Mouse (Mus musculus): ENCODE results near the gene Pcbd1.

Gene Pcbd1

GRCm38 (mm10) chr10:61089170-61090142, at the start of gene Pcbd1:
TSS of gene Pcbd1 (plus strand) at chr10:61089331.
- peak; percentile 72 for DNase-seq (ENCODE audit: low read depth, low spot score)

- DNase-seq (ENCODE audit: low read depth, low spot score): no peak
Observed at GRCm38 (mm10) chr10:61039657-61040056, 49.5 kb upstream of the Pcbd1 start.

- peak; percentile 41 for DNase-seq (ENCODE audit: low read depth, low spot score)
Observed at GRCm38 (mm10) chr10:61045081-61045480, 44.0 kb upstream of the Pcbd1 start.

- DNase-seq (ENCODE audit: low read depth, low spot score): peak; percentile 80
Observed at GRCm38 (mm10) chr10:61051993-61052613, 37.0 kb upstream of the Pcbd1 start.

GRCm38 (mm10) chr10:61056661-61057060, 32.5 kb upstream of the Pcbd1 start:
- DNase-seq (ENCODE audit: low read depth, low spot score): no peak

GRCm38 (mm10) chr10:61059101-61059500, 30.0 kb upstream of the Pcbd1 start:
- no peak for DNase-seq (ENCODE audit: low read depth, low spot score)

GRCm38 (mm10) chr10:61059543-61060110, 29.5 kb upstream of the Pcbd1 start:
- no peak for DNase-seq (ENCODE audit: low read depth, low spot score)

- DNase-seq (ENCODE audit: low read depth, low spot score): no peak
Observed at GRCm38 (mm10) chr10:61063271-61063864, 25.8 kb upstream of the Pcbd1 start.

- DNase-seq (ENCODE audit: low read depth, low spot score): peak; percentile 72
Observed at GRCm38 (mm10) chr10:61064635-61065034, 24.5 kb upstream of the Pcbd1 start.

GRCm38 (mm10) chr10:61065287-61066005, 23.7 kb upstream of the Pcbd1 start:
- DNase-seq (ENCODE audit: low read depth, low spot score): no peak

GRCm38 (mm10) chr10:61068436-61069192, 20.5 kb upstream of the Pcbd1 start:
- DNase-seq (ENCODE audit: low read depth, low spot score): peak; percentile 86

GRCm38 (mm10) chr10:61069248-61069647, 19.9 kb upstream of the Pcbd1 start:
- DNase-seq (ENCODE audit: low read depth, low spot score): no peak

- DNase-seq (ENCODE audit: low read depth, low spot score): peak; percentile 68
Observed at GRCm38 (mm10) chr10:61072324-61072723, 16.8 kb upstream of the Pcbd1 start.

GRCm38 (mm10) chr10:61074643-61075042, 14.5 kb upstream of the Pcbd1 start:
- DNase-seq (ENCODE audit: low read depth, low spot score): no peak

GRCm38 (mm10) chr10:61075607-61076006, 13.5 kb upstream of the Pcbd1 start:
- DNase-seq (ENCODE audit: low read depth, low spot score): no peak

- DNase-seq (ENCODE audit: low read depth, low spot score): peak; percentile 87
Observed at GRCm38 (mm10) chr10:61080227-61080930, 8.8 kb upstream of the Pcbd1 start.

- no peak for DNase-seq (ENCODE audit: low read depth, low spot score)
Observed at GRCm38 (mm10) chr10:61080931-61081255, 8.2 kb upstream of the Pcbd1 start.

GRCm38 (mm10) chr10:61085364-61085763, 3.8 kb upstream of the Pcbd1 start:
- no peak for DNase-seq (ENCODE audit: low read depth, low spot score)

GRCm38 (mm10) chr10:61086502-61086901, 2.6 kb upstream of the Pcbd1 start:
- DNase-seq (ENCODE audit: low read depth, low spot score): no peak

GRCm38 (mm10) chr10:61088468-61088867, 663 bp upstream of the Pcbd1 start:
- no peak for DNase-seq (ENCODE audit: low read depth, low spot score)
